Mouse (Mus musculus): Measurements from ENCODE around the gene Erich4. TPM values are rescaled to one million over a fixed set of nuclear protein-coding genes. Genes with fewer than 3 reads are reported as not detected.

Gene Erich4
- polyA plus RNA-seq, 3 experiments from 2014 or later: not detected

DNA sequence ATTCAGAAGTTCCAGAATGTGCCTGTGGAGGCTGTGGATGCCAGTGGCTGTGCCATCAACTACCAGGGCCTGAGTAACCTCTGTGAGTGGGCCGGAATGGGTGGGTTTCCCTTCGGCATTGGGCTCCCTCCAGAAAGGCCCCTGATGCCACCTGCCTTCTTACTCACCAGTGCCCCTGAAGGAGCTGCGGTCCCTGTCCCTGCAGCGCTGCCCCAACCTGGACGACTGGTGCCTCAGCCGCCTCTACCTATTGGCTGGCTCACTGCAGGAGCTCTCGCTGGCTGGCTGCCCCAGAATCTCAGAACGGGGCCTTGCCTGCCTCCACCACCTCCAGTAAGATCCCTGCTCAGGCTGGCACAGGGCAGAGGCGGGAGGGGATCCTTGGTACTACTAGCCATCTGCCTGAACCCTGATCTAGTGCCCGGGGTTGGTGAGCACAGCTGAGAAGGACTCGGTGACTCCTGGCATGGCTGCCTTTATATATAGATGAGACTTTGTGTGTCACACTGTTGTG lies 8.2 kb upstream of the Erich4 start:
- ATAC-seq: no peak

- ATAC-seq: no peak
These were observed 5.1 kb upstream of the Erich4 start for GRCm38 (mm10) chr7:25620751-25621150.

GRCm38 (mm10) chr7:25620101-25620500 lies 4.4 kb upstream of the Erich4 start:
- ATAC-seq: no peak

GRCm38 (mm10) chr7:25619722-25619991 lies 4.0 kb upstream of the Erich4 start:
- no peak for ATAC-seq

DNA sequence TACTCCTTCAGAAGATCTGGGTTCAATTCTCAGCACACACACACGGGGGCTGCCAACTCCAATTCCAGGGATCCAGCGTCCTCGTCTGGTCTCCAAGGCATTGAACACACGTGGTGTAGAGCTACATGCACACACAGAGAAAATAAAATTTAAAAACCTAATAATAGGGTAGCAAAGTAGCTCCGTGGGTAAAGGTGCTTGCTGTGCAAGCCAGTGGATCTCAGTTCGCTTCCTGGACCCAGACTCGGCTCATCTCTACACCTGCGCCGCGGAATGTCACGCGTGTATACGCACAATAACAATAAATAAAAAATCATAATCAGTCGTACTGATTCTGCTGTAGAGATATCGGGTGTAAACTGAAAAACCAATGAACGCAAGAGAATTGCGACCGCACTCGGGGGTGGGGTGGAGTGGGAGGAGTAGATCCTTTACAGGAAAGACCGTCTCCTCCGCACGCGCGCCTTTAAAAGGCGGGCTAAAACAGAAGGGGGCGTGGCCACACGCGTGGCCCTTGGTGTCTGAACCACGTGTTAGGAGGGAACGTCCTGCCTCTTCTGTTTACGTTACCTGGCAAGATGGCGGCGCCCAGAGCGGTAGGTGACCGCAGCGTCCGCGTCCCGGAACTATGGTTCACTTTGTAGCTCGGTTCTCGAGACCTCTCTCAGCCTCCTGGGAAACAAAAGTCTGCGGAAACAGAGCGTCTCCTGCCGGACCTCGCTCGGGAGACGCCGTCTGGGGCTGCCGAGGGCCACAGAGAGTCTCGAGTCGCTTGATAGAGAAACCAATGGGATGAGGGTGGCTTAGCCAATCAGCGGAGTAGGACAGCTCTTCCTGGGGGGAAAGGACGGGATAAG lies 3.4 kb upstream of the Erich4 start, which contains the start of gene Dmac2:
Dmac2 (plus strand) TSS at position 550 of the 857 bp plus-strand sequence.
- ATAC-seq: peak; percentile 99

- ATAC-seq: no peak
These were observed 1.9 kb upstream of the Erich4 start for GRCm38 (mm10) chr7:25617376-25618160.

DNA sequence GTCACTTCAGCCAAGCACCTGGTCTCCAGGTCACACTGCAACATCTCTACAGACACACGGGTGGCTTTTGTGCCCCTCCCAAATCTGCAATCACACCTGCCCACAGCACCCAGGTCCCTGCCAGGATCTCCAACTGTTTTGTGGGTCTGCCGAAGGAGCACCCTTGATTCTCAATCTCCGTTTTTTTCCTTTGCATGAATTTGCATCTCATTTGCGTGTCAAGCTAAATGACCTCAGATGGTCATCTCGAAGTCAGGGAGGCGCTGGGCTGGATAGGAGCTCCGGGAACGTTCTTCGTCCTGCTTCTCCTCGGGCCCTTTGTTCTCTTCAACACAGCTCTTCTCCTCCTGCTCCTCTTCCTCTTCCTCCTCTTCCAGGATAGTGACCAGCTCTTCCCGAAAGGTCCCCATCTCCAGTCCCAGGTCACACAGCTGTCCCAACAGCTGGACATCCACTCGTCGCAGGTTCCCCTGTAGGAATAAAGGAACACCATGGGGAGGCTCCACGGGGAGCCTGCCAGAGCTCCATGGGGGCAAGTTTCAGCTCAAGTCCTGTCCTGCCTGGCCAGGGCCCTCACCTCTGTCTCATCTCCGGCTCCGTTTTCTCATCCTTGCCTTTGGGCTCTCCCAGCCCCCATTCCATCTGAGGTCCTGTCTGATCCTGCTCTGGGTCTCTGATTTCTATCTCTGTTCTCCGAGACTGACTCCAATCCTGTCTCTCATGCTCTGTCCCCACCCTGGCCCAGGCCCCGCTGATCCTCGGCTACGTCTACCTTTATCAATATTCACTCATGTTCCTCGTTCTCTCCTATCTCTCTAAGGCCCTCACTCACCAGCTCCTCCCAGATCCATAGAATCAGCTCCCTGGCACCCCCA lies 624 bp downstream of the Erich4 start:
- no peak for ATAC-seq

DNA sequence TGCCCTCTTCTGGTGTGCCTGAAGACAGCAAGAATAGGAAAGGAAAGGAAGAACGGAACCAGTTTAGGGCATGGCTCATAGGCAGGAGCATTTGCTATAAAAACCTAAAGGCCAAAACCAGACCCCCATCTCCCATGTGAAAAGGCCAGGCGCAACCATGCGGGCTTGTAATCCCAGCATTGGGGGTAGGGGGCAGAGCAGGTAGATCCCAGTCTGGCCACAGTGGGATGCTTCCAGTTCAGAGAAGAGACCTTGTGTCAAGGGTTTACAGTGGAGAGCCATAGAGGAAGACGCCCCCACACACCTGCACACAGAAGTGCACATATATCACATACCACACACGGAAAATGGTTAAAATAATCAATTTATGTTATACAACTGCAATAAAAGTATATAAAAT lies 1.6 kb downstream of the Erich4 start:
- ATAC-seq: no peak

- ATAC-seq: no peak
These were observed 4.2 kb downstream of the Erich4 start for GRCm38 (mm10) chr7:25611501-25611900.

GRCm38 (mm10) chr7:25610056-25610455 lies 5.6 kb downstream of the Erich4 start:
- no peak for ATAC-seq

DNA sequence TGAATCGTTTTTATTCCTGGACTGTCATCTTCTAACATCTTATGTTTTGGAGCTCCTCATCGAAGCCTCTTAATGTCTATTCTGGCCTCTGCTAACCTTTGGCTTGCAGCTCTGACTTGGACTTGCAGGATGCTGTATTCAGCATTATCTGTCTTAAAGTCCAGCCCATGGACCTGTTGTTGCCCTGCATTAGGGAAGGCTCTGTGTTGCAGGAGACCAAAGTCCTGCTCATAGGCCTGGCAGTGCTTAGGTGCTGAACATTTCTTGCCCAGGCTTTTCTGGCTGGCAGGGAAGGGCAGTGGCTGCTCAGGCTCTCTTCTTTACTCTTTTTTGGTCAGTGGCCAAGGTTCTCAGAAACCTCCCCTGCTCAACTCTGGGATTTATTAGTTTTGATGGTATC lies 8.5 kb downstream of the Erich4 start:
- no peak for ATAC-seq

DNA sequence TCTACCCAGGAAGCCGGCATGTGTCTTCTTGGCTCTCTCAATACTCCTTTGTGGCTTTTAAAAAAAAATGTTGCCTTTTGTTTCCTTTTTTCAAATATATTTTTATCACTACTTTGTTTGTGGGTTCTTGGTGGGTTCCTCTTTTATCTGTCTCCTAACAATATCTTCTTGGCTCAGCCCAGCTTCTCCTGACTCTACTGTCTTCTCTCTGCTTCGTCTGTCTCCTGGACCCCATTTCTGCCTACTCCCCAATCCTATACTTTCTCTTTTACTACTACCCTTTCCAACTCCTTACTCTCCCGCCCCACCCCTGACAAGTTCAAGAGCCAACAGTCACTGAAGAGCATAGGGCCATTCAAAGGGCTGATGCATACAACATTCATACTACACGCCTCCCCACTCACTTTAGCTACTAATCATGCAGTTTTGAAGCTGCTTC lies 9.0 kb downstream of the Erich4 start:
- ATAC-seq: no peak

GRCm38 (mm10) chr7:25601346-25601745 lies 14.3 kb downstream of the Erich4 start:
- ATAC-seq: no peak

- no peak for ATAC-seq
These were observed 15.0 kb downstream of the Erich4 start for GRCm38 (mm10) chr7:25600666-25601065.

DNA sequence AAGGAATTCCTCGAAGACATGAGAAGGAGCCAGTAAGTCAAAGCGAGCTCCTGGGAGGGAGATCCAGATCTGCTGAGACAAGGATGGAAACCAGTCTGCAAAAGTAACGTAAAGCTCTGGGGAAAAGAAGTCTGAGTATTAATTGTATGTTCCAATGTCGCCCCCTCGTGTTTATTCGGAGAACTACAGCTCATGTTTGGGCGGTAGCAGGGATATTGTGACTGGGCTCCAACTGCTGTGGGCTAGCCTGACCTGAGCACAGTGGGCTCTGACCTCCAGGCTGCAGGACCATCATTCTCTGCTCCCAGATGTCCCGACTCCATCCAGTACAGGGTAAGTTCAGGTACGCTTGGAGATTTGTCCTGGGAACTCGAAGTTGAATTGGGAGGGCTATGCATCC lies 16.0 kb downstream of the Erich4 start:
- peak; percentile 43 for ATAC-seq

DNA sequence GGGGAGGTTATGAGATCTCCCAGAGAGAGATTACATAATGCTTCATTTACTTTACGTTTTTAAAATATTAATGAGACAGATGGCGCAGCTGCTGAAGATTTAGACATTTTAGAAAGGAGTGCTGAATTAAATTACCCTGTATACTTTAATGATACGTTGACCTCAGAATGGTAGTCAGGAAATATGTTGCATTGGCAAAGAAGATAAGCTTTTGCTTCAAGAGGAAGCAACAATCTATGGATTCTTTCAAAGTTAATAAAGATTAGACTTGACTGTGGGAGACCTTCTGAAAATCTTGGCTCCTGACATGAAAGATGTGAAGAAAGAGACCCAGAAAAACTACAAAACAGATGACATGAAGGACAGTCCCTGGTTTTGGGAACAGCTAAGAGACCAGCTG lies 21.8 kb downstream of the Erich4 start:
- no peak for ATAC-seq

DNA sequence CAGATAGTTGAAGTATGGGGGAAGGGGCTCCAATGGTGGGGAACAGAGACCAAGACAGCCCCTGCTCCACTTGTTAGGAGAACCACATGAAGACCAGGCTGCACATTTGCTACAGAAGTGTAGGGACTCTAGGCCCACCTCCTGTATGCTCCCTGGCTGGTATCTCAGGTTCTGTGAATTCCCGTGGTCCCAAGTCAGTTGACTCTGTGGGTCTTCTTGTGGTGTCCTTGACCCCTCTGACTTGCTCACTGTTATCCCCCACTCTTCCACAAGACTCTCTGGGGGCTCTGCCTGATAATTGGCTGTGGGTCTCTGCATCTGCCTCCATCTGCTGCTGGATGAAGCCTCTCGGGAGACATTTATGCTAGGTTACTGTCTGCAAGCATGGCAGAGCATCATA lies 24.5 kb downstream of the Erich4 start:
- ATAC-seq: no peak

DNA sequence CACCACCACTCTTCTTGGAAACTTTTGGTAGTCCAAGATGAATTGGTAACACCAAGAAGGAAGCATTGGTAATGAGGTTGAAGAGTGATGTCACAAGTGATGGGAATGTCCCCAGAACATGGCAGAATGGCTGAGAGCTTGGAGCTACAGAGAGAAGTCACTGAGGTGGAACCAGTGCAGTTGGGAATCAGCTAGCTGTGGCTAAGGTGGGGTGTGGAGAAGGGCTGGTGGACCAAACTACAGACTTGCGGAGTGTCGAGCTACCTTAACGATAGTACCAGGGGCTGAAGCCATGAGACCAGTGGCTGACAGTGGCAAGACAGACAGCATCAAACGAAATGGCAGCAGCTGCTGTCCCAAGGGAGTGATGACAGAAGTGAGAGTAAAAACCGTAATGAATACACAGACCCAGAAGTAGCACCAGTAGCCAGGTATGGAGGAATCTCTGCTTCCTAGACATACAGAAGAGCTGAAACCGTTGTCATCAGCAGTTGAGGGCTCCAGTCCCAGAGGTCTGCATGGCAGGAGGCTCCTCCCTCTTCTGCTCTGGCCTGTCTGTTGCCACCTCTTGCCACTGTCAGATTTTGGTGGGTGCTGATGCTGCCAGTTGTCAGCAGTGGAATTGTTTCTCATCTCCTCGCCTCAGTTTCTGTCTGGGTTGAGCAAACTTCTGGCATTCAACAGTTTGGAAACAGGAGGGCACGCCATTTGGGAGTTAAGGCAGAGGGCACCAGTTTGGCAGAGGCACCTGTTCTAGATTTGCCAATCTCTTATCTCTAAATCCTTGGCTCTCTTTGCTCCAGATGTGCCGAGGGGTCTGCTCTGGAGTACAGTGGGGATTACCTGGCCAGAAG lies 30.1 kb downstream of the Erich4 start:
- no peak for ATAC-seq

GRCm38 (mm10) chr7:25584651-25585050 lies 31.0 kb downstream of the Erich4 start:
- no peak for ATAC-seq

GRCm38 (mm10) chr7:25582301-25582810 lies 33.3 kb downstream of the Erich4 start:
- no peak for ATAC-seq

GRCm38 (mm10) chr7:25579441-25579840 lies 36.3 kb downstream of the Erich4 start:
- ATAC-seq: no peak

Measured in inflammation-experienced regulatory T-cells, adult 6 months (primary cell).